Mouse (Mus musculus) embryonic facial prominence, embryonic 14.5 days (tissue): ENCODE data around the gene Snap25. TPM values are rescaled to one million over a fixed set of nuclear protein-coding genes. Genes with fewer than 3 reads are reported as not detected.
A peak's percentile ranks its signal among the peaks of the same experiment; 100 is the strongest.

Source experiments
- ATAC-seq: fragments of 200-750 bp; cut with Nextera tagmentation; 2 replicates; pipeline ENCODE4 v1.8.0; 2017; ENCODE audit warnings: low read depth, moderate number of reproducible peaks, moderate TSS enrichment
- DNase-seq: peaks from one replicate; pipeline ENCODE4 v3.0.0-alpha.2; 2015; ENCODE audit warnings: low spot score
- H3K27ac ChIP-seq: fragments of 300-500 bp; sonication (generic); replicated peaks from 2 replicates; pipeline ENCODE4 v1.5.1; 2014; ENCODE audit warnings: low read depth, mild to moderate bottlenecking, low read length, moderate library complexity
- H3K27me3 ChIP-seq: fragments of 300-500 bp; sonication (generic); replicated peaks from 2 replicates; pipeline ENCODE4 v1.6.1; 2014; ENCODE audit warnings: low read length; ENCODE audit not compliant: control insufficient read depth, insufficient read depth
- H3K36me3 ChIP-seq: fragments of 300-500 bp; sonication (generic); 2 replicates; pipeline ENCODE4 v1.6.1; 2014; ENCODE audit warnings: low read length, mixed read lengths; ENCODE audit not compliant: control insufficient read depth, insufficient read depth
- H3K4me1 ChIP-seq: fragments of 300-500 bp; sonication (generic); 2 replicates; pipeline ENCODE4 v1.6.1; 2014; ENCODE audit warnings: antibody characterized with exemption, low read length; ENCODE audit not compliant: control insufficient read depth, insufficient read depth
- H3K4me2 ChIP-seq: fragments of 300-500 bp; sonication (generic); 2 replicates; pipeline ENCODE4 v1.6.1; 2014; ENCODE audit warnings: low read depth, mild to moderate bottlenecking, low read length, moderate library complexity, mixed read lengths
- H3K4me3 ChIP-seq: fragments of 300-500 bp; sonication (generic); 2 replicates; pipeline ENCODE4 v1.5.1; 2014; ENCODE audit warnings: low read depth, mild to moderate bottlenecking, low read length
- H3K9ac ChIP-seq: fragments of 300-500 bp; sonication (generic); 2 replicates; pipeline ENCODE4 v1.6.1; 2014; ENCODE audit warnings: low read depth, mild to moderate bottlenecking, low read length, moderate library complexity, mixed read lengths
- H3K9me3 ChIP-seq: fragments of 300-500 bp; sonication (generic); 2 replicates; pipeline ENCODE4 v1.6.1; 2016; ENCODE audit warnings: low read length; ENCODE audit not compliant: control insufficient read depth
- WGBS: fragments of 180-500 bp; shearing (Covaris S2); extraction: QIAGEN DNeasy Blood & Tissue Kit; methylation state at CpG from one replicate; pipeline ENCODE4 v1.1.7; 2014; 5-methylcytosine and 5-hydroxymethylcytosine counted together
- polyA plus RNA-seq: library from polyadenylated mRNA; unstranded; fragments of >200 nt; fragmentation: Nextera tagmentation; extraction: Ambion mirVana; gene quantifications from 2 replicates; pipeline ENCODE4 v1.2.1, GENCODE M21; 2014

Snap25 gene
- 10.3 and 10.4 TPM in 2 replicates for polyA plus RNA-seq

DNA sequence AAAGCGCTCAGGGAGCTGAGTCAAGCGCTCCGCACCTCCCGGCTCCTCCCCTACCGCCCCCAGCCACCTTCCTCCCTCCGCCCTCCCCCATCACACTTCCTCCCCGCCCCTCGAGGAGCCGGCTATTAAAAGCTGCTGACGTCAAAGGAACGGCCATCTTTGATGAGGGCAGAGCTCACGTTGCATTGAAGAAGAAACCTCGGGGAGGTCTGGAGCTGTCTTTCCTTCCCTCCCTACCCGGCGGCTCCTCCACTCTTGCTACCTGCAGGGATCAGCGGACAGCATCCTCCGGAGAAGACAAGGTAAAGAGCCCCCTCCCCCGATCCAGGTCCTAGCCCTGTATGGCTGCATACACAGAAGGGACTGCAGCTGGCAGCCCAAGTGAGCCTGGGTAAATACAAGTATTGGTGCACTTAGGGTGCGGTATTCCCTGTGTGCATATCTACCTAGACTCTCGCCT is at the start of gene Snap25:
Gene Snap25, plus strand, starts transcription at position 155 of the 460 bp plus-strand sequence.
- no peak within 1 kb of the TSS for H3K9ac ChIP-seq
- H3K9me3 ChIP-seq = no peaks in the 10 kb centered on the region
- ATAC-seq = peak; percentile 66
- under 1% methylated on average over 20 of the region's 20 CpGs for WGBS
- peaks cover 14% of the 10 kb centered on the region for H3K4me1 ChIP-seq
- peak; percentile 86 for DNase-seq
- no peak within 1 kb of the TSS for H3K27ac ChIP-seq
- no peaks in the 10 kb centered on the region for H3K36me3 ChIP-seq
- H3K27me3 ChIP-seq = peaks cover 18% of the 10 kb centered on the region
- H3K4me2 ChIP-seq = peak within 1 kb of the TSS; percentile 57
- H3K4me3 ChIP-seq = peak within 1 kb of the TSS; percentile 35

DNA sequence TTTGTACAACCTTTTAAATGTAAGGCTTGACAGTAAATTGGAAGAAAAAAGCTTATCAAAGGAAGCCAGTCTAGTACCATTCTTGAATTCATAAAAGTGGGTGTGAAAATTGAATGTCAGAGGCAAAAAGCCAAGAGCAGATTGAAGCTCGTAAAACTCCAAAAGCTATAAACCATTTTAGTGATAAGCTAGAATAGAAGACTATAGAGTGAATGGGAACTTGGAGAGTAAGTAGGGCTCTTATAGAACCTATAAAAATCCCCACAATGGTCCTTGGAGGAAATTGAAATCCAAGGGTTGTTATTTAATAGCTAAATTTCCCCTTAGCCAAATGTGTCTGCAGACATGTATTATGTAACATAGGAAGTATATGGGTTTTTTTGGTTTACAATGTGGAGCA is 46.3 kb upstream of the Snap25 start:
- Histone ChIP-seq H3K27ac (no peak overlapping the region), H3K4me3 (no peak overlapping the region), H3K9ac (no peak overlapping the region), H3K4me1 (0 out of 2 replicates have a peak, but pooled peaks cover 4% of the 10 kb centered on the region), H3K36me3 (no peaks in the 10 kb centered on the region), H3K4me2 (no peak overlapping the region), H3K27me3 (no peaks in the 10 kb centered on the region), H3K9me3 (no peaks in the 10 kb centered on the region)
- no peak for DNase-seq
- 86% methylated on average over 1 of the region's 1 CpGs for WGBS
- no peak for ATAC-seq

DNA sequence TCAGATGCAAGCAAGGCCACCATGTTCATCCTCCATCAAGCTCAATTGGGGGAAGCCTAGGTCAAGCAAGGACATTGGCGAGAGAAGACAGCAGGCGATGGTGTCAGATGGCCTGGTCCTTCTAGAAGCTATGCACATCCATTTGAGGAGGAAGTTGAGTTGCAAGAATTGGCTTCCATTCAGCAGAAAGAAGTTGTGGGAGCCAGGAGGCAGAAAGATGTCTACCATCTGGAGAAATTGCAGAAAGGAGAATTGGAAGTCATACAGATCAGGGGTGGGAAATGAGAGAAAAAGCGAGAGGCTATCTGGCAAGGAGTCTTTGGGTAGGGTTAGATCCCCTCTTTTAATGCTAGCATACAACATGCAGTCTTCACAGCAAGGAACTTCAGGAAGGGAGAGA is 44.1 kb upstream of the Snap25 start:
- no peak overlapping the region for H3K27ac ChIP-seq
- DNase-seq = no peak

DNA sequence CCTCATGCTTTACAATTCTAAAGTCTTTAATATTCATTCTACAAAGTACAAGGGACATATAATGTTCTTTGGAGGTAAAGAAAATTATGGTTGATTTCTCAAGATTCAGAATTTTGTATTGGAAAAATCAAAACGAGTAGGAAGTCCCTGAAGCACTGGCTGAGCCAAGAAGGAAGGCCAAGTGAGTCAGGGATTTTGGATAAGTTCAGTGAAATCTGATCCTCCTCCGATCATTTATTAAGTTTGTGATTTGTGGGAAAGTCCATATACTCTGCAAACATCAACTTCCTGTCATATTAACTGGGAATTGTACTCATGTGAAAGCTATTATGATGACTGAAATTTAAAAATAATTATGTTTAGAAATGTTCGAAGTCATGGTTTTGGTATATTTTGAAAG is 43.6 kb upstream of the Snap25 start:
- Histone ChIP-seq H3K4me3 (no peak overlapping the region), H3K9ac (no peak overlapping the region), H3K9me3 (no peaks in the 10 kb centered on the region), H3K4me2 (no peak overlapping the region), H3K4me1 (0 out of 2 replicates have a peak, but pooled peaks cover 4% of the 10 kb centered on the region), H3K27ac (no peak overlapping the region), H3K36me3 (no peaks in the 10 kb centered on the region), H3K27me3 (no peaks in the 10 kb centered on the region)
- ATAC-seq = no peak
- 54% methylated on average over 3 of the region's 3 CpGs for WGBS
- peak; percentile 66 for DNase-seq

More for the DNA sequence above, 44.1 kb upstream of the Snap25 start:
- no peak for ATAC-seq
- H3K9me3 ChIP-seq = no peaks in the 10 kb centered on the region
- 0 out of 2 replicates have a peak, but pooled peaks cover 4% of the 10 kb centered on the region for H3K4me1 ChIP-seq
- H3K27me3 ChIP-seq = no peaks in the 10 kb centered on the region
- no peaks in the 10 kb centered on the region for H3K36me3 ChIP-seq
- H3K4me3 ChIP-seq = no peak overlapping the region
- 85% methylated on average over 3 of the region's 3 CpGs for WGBS
- H3K9ac ChIP-seq = no peak overlapping the region
- H3K4me2 ChIP-seq = no peak overlapping the region

DNA sequence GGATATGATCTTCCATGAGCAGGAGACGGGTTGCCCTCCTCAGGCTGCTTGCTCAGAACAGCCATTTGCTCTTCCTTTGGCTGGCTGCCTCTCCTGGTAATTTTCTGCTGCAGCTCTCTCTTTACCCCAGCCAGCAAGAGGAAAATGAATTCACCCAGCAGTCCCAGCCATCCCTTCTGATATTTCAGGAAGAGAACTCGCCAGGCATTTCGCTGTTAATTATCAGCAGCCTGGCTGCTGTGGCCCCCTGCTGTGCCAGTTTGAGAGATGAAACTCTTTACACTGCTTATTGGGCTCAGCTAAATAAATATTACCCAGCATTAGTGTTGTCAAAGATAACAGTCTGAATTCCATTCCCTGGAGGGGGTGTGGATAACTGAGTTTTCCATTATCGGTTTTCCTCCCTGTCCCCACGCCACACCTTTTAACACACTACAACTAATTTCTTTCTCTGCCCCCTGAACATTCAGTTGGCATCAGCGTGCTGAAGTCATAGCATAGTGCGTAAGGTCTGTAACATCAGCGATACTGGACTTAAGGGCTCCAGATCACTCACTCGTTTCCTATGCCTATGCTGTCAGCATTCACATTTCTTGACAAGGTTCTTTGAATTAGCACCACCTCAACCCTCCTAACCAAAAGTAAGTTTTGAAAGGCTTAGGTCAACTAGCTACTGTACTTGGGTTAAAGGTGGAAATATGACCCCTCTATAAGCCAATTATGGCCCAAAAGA is 42.5 kb upstream of the Snap25 start:
- Histone ChIP-seq H3K4me2 (no peak overlapping the region), H3K9me3 (no peaks in the 10 kb centered on the region), H3K36me3 (no peaks in the 10 kb centered on the region), H3K9ac (no peak overlapping the region), H3K4me3 (no peak overlapping the region), H3K4me1 (0 out of 2 replicates have a peak, but pooled peaks cover 4% of the 10 kb centered on the region), H3K27me3 (no peaks in the 10 kb centered on the region), H3K27ac (no peak overlapping the region)
- 36% methylated on average over 9 of the region's 9 CpGs for WGBS
- ATAC-seq = no peak
- DNase-seq = peak; percentile 41

GRCm38 (mm10) chr2:136674077-136674757 is 39.0 kb upstream of the Snap25 start:
- Histone ChIP-seq H3K36me3 (no peaks in the 10 kb centered on the region), H3K9ac (no peak overlapping the region), H3K4me1 (peaks cover 16% of the 10 kb centered on the region), H3K27me3 (no peaks in the 10 kb centered on the region), H3K9me3 (no peaks in the 10 kb centered on the region), H3K27ac (no peak overlapping the region), H3K4me2 (no peak overlapping the region), H3K4me3 (no peak overlapping the region)
- DNase-seq (no peak), ATAC-seq (no peak)
- 68% methylated on average over 4 of the region's 4 CpGs for WGBS

DNA sequence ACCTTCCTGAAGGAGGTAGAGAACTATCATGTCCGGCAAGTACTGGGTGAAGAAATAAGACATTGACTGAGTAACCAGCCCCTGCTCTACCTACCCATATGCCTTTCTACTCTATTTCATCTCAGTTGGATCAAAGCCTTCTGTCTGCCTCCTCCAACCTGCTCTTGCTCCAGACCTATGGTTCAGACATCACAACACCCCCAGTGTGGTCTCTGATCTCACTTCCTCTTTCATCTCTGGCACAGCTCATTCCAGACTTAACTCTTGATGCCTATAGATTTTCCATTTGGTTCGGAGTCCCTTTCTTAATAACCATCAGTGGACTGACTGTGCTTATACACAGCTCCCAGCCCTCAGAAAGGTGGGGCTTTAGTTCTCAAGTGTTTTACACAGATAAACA is 37.1 kb upstream of the Snap25 start:
- Histone ChIP-seq H3K9ac (no peak overlapping the region), H3K27me3 (no peaks in the 10 kb centered on the region), H3K4me3 (no peak overlapping the region), H3K9me3 (no peaks in the 10 kb centered on the region), H3K27ac (no peak overlapping the region), H3K36me3 (no peaks in the 10 kb centered on the region), H3K4me2 (no peak overlapping the region), H3K4me1 (peaks cover 21% of the 10 kb centered on the region)
- WGBS = 77% methylated on average over 2 of the region's 2 CpGs
- ATAC-seq = no peak
- no peak for DNase-seq

DNA sequence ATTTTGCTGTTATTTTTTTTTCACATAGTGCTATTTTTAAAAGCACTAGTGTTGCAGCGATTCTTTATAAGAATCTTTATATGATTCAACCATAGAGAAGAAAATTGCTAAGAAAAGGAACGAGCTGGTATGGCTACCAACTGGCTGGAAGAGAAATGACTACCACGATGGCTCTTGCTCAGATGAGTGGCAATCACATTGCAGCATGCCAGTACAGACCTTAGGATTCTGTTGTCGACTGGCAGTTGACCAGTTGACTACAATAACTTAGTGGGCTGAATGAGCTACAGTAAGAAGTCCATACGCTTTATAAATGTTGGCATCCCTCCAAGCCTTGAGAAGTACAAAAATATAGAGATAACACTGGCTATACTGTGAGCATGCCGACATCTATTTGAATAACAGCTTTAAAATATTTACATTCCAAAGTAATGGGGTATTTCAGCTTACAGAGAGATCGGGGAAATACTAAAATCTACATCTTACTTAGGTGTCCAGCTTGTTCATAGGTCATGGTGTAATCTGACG is 36.3 kb upstream of the Snap25 start:
- DNase-seq = peak; percentile 27
- no peaks in the 10 kb centered on the region for H3K27me3 ChIP-seq
- ATAC-seq = no peak
- H3K4me2 ChIP-seq = no peak overlapping the region
- whole genome bisulfite sequencing = 69% methylated on average over 8 of the region's 8 CpGs
- no peak overlapping the region for H3K27ac ChIP-seq
- H3K9ac ChIP-seq = no peak overlapping the region
- no peak overlapping the region for H3K4me3 ChIP-seq
- H3K9me3 ChIP-seq = no peaks in the 10 kb centered on the region
- H3K4me1 ChIP-seq = peaks cover 21% of the 10 kb centered on the region
- no peaks in the 10 kb centered on the region for H3K36me3 ChIP-seq
